Mouse (Mus musculus): ENCODE data around the gene Zfp61.

The Zfp61 gene

GRCm38 (mm10) chr7:24254633-24255474, 46.2 kb downstream of the Zfp61 start, which contains the start of gene Zfp108:
Gene Zfp108, plus strand, starts transcription at chr7:24254794.
- peak; percentile 60 for DNase-seq

DNA sequence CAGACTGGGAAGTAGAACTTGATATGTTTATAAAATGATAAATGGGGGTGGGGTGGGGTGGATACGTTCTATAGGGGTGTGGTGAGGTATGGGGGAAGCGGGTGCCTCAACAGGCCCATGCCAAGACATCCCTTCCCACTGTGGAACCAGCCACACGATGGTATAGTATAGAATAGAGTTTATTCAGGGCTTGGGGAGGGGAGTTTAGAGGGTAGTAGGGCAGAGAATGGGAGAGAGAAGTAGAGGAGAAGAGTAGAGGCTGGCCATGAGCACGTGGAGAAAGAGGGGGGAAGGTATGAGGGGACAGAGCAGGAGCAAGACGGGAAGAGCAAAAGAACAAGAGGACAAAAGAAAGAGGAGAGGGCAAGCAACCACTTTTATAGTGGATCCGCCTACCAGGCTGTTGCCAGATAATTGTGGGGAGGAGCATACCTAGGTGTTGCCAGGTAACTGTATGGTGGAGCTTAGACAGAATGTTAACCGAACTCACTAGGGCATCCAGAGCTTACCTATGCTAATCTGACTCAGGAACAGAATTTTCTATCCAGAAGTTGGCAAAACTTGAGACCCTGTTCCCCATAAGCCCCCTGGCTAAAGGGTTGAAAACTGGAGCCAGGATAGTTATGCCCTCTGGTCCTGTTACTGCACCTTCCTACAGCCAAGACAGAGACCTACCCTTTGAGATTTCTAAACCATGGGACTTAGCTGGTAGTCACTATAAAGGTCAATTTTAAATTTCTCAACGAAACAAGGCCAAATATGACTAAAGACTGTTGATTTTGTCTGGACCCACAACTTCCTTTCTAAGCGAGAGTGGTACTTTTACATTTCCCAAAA, 47.0 kb downstream of the Zfp61 start:
- DNase-seq: no peak

All from liver (tissue).